Mouse (Mus musculus): ENCODE results near the gene Rundc1.
"Not testable (repeated sequence)": the region's sequence is repeated elsewhere in the genome, so short reads cannot be mapped to it uniquely, and the experiment has no call there.

Gene Rundc1

DNA sequence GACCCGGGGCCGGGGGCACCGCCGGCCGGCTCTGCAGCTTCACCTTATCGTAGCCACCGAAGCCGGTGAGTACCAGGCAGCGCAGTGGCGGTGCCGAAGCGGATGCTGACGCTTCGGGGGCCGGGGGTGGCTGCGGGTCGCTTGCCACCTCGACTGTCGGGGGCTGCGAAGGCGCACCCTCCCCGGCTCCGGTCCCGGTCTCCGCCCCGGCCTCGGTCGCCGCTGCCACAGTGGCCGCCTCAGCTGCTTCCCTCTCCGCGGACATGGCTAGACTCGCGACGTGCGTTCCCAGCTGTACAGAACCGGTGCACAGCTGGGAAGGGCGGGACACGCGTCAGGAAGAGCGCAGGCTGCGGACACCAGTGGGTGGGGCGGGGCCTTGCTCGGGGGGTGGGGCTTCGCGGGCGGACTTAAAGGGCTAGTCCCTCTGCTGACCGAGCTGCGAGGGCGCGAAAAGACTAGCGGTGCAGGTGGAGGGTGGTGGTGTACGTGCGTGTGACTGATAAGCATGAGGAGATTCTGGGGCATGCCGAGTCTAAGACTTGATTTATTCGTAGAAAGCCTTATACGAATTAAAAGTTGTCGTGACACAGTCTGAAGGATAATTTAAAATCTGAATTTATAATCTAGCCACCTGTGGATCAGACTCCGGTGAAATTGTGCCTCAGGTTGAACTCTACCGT is 41.1 kb downstream of the Rundc1 start, which contains the start of gene Vat1:
TSS of gene Vat1 (minus strand) at position 362 of the 683 bp plus-strand sequence.
- peak; percentile 67 for DNase-seq (ENCODE audit: low read depth, low spot score)

DNA sequence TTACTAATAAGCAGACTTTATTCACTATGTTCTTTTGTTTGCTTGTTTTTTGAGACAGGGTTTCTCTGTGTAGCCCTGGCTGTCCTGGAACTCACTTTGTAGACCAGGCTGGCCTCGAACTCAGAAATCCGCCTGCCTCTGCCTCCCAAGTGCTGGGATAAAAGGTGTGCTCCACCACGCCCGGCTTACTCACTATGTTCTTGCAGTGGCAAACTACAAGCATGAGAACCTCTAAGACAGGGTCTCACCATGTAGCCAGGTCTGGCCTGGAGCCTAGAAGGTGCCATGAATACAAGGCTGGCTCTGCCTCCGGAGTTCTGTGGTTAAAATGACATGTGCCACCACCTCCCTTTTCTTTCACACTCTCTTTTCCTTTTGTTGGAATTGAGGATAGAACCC is 41.7 kb downstream of the Rundc1 start:
- DNase-seq (ENCODE audit: low read depth, low spot score) = not testable (repeated sequence)

DNA sequence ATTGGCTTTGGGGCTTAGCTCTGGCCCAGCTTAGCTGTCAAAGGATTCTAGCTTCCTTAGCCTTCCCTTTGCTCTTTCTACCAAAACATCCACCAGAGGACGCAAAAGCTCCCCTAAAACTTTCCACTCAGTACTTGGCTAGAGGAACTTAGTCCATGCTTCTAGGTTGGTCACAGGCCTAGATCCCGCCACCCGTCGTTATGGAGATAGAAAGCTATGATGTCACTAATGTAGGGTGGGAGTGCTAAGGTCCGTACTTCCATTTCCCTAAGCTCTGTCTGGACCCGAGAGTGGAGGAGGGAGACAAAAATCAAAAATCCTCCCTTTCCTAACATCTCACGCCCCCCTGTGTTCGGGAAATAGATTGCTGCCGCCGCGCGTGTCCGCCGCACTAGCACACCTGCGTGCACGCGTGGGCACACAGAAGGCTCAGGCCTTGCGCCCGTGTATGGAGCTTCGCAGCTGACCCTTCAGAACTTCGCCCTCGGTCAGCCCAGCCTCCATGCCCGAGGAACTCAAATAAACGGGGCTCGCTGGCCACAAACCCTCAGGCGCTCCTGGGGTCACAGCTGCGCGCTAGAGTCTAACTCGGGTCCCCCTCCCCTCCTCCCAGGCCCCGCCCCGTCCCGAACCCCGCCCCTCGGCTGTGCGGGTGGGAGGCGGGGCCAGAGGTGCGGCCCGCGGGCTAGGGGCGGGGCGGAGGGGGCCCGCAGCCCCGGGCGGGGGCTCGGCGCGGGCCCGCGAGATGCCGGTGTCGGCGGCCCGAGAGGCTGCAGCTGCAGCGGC is 42.8 kb downstream of the Rundc1 start:
- peak; percentile 73 for DNase-seq (ENCODE audit: low read depth, low spot score)

DNA sequence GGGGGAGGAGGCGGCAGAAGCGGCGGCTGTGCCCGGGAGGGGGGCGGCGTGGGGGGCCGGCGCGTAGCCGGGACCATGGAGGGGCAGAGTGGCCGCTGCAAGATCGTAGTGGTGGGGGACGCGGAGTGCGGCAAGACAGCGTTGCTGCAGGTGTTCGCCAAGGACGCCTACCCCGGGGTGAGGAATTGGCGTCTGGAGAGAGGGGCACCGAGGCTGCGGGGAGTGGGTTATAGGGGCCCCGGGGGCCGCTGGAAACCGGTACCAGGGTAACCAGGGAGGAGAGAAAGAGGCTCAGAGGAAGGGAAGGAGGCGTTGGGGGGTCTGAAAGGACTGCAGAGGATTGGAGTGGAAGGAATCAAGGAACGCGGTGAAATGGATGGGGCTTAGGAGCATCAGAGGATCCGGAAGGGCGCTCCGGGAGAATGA is 43.4 kb downstream of the Rundc1 start:
- DNase-seq (ENCODE audit: low read depth, low spot score) = no peak

DNA sequence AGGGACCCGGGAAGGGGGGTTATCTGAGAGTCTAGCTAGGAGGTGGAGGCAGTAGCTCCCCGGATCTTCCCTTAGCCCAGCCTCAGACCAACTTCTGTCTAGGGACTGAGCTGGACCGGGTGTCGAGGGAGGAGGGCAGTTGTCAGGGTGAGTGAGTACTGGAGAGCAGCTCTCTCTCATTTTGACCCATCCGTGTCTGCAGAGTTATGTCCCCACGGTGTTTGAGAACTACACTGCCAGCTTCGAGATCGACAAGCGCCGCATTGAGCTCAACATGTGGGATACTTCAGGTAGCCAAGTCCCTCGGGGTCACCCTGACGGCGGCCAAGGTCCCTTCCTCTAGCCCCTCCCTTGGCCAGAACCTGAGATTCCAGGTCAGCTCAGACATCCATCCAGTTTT is 43.8 kb downstream of the Rundc1 start:
- no peak for DNase-seq (ENCODE audit: low read depth, low spot score)

DNA sequence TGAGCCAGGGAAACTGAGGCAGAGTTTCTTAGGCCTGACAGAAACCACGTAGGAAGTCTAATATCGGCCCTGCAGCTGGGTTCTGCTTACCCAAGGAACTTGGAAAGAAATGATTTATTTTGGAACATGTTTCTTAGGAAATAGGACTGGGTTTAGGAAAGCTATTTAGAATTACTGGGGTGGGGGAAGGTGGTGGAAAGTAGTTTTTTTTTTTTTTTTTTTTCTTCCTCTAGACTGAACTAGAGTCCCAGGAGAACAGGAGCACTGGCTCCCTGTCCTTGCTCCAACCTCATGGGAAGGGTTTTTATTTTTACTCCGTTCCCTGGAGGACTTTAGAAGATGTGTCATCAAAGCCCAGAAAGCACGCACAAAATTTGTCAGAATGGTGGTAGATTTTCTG is 44.3 kb downstream of the Rundc1 start:
- no peak for DNase-seq (ENCODE audit: low read depth, low spot score)

DNA sequence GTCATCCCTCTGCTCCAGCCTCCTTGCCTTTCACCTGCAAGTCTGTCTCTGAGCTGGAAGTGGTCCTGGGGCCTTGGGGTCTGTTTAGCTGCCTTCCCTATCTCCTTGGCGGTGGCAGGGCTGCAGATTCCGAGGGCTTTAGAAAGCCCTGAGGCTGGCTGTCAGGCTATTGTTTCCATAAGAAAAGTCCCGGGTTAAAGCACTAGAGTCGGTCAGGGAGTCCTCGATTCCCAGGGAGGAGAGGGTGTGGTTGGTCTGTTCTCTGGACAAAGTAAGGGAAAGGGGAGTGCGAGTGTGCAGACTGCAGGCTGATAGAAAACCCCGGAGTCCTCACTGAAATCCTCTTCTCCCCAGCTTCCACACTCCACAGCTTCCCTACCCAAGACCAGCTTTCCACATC is 45.3 kb downstream of the Rundc1 start:
- no peak for DNase-seq (ENCODE audit: low read depth, low spot score)

DNA sequence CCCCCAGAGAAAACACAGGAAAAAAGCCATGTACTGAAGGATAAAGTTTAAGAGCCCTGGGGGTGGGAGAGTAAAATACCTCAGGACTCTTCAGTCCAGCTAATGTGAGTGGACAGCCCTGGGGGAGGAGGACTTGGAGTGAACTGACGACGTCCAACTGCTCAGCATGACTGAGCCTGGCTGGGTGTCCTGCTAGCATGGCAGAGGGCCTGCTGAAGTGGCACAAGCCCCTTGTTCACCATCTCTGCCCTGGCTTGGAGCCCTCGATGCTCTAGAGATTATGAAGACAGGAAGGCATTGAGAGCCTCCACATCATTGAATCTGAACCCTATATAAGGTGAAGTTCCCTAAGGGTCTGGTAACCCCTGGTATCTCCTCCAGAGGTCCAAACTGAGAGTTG is 47.0 kb downstream of the Rundc1 start:
- DNase-seq (ENCODE audit: low read depth, low spot score) = no peak

DNA sequence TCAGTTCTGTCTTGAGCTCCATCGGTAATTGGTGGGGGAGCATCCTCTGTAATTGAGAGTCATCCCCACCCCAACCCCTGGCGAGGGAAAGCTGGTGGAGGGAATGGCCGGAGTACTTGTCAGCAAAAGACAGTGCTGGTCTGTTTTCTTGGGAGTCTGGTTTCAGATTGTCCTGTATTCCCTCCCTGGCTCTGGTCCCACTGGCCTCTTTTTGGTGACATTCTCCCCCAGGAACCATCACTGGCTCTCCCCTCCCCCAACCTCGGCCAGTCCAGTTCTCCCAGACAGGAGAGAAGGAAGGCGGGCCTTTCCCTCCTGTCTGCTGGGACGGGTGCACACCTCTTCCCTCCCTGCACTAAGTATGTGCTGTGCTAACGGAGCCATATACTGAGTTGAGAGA is 47.5 kb downstream of the Rundc1 start:
- DNase-seq (ENCODE audit: low read depth, low spot score) = no peak

DNA sequence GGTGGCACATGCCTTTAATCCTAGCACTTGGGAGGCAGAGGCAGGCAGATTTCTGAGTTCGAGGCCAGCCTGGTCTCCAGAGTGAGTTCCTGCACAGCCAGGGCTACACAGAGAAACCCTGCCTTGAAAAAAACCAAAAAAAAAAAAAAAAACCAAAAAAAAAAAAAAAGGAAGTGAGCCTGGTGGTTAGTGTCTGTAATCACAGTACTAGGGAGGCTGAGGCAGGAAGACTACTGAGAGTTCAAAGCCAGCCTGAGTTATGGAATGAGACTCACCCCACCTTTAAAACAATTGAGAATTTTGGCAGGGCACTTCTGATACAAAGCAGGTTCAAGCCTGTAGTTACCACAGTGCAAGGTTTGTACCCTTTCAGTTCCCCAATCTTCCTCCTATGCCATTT is 48.8 kb downstream of the Rundc1 start:
- not testable (repeated sequence) for DNase-seq (ENCODE audit: low read depth, low spot score)

DNA sequence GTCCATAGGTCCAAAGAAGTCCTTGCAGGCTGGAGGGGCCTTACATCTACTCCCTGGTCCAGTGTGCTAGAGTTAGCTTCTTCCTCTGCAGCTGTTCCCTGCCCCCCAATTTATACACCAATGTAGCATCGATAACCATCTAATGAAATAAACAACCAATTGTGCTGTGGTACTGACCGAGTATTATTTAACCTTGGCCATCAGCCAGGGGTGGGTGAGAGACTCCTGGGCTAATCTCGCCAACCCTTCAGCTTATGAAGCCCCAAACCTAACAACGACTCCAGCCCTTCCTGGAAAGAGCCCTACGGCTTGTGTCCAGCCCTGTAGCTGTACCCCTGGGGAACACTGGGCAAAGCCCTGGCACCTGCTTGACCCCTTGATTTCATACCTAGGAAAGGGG is 49.4 kb downstream of the Rundc1 start:
- DNase-seq (ENCODE audit: low read depth, low spot score) = no peak

DNA sequence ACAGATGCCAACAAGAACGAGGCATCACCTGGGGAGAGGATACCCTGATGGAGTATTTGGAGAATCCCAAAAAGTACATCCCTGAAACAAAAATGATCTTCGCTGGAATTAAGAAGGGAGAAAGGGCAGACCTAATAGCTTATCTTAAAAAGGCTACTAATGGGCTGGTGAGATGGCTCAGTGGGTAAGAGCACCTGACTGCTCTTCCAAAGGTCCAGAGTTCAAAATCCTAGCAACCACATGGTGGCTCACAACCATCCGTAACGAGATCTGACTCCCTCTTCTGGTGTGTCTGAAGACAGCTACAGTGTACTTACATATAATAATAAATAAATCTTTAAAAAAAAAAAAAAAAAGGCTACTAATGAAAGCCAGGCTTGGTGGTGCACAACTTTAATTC is 51.5 kb downstream of the Rundc1 start:
- not testable (repeated sequence) for DNase-seq (ENCODE audit: low read depth, low spot score)

DNA sequence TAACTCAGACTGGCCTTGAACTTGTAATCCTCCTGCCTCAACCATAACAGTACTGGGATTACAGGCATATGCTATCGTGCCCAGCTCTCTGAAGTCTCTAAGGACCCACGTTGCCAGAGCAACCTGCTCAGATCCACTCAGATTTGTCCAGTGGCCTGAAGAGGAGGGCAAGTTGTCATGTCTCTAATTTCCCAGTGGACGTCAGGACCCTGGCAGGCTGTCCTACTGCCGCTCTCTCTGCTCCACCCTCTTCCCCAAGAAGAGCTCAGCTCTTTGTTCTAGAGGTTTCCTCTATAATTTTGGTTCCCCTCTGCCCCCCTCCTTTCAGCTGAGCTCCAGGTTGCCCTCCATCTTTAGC is 52.3 kb downstream of the Rundc1 start:
- no peak for DNase-seq (ENCODE audit: low read depth, low spot score)

DNA sequence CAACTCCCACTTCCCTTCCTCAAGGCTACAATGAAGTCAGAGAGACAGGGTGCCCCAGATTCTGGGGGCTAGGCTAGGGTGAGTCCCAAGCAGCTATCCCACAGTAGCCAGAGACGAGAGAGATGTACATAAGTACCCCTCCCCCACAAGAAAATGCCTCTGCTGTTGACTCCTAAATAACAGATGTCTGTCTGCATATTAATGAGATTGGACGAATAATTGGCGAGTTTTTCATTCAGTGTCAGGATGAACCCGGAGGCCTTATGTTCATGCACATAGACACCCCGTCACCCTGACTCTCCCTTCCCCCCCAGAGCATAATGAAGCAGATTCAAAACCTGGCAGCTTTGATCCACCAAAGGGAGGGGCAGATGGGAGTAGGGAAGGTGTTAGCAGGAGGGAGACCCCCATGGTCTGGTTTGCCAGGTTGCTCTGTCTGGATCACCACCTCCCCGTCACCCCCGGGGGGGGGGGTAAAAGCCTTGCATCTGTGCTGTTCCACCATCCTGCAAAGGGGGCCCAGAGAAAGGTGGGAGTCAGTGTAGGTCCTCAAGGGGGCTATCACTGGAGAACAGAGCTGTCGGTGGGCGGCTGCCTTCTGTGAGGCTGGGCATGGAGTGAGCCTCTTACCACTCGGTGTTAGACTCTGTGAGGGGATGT is 52.8 kb downstream of the Rundc1 start:
- DNase-seq (ENCODE audit: low read depth, low spot score) = peak; percentile 28

DNA sequence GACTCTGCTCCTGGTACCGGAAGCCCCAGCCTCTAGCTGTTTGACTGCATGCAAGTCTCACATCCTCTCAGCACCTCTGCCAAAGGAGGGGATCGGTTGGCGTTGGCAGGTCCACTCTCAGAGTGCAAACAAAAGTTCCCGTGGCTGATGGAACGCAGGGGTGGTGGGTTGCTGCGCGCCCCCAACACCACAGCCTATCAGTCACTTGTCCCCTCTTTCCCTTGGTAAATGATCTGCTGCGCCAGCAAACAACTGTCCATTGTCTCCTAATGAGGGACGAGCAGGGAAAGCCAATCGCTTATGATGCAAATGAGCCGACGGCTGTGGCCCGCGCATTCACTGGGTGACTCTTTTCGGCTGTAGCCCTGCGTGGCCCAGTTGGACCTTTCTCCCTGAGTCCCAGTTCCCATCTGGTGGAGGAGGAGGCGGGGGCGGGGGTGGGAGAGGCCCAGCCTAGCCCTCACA is 54.3 kb downstream of the Rundc1 start:
- no peak for DNase-seq (ENCODE audit: low read depth, low spot score)

DNA sequence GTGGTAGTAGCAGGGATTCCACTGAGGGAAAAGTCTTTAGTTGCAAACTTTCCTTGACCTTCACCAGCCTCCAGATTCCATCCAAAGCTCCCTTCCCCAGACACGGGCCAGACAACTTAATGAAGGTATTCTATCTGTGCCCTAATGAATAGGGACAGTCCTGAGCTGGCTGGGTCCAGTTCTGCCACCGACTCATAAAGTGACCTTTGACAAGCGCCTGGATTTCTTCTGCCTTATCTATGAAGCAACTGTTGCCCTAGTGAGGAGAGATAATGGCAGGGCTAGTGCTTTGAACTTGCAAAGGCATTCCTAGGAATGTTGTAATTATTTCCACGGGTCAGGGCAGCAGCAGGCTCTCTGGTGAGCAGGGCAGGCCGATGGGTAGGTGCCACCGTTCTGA is 56.0 kb downstream of the Rundc1 start:
- no peak for DNase-seq (ENCODE audit: low read depth, low spot score)

DNA sequence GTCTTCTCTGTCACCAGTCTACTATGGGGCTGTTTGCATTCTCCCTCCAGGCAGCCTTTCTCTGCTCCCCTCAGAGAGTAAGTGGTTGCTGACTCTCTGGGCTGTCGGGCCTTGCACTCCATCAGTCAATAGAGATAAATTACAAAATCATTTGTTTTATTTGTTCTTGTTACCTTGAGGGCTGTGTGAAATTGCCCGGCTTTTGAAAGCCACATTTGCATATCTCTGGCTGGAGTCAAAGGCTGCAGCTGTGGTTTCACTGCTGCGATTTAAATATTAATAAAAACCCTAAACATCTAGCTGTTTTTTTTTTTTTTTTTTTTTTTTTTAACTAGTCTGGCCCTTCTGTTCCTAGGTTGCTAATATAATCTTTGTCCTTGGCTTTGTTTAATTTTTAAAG is 58.9 kb downstream of the Rundc1 start:
- DNase-seq (ENCODE audit: low read depth, low spot score) = no peak

DNA sequence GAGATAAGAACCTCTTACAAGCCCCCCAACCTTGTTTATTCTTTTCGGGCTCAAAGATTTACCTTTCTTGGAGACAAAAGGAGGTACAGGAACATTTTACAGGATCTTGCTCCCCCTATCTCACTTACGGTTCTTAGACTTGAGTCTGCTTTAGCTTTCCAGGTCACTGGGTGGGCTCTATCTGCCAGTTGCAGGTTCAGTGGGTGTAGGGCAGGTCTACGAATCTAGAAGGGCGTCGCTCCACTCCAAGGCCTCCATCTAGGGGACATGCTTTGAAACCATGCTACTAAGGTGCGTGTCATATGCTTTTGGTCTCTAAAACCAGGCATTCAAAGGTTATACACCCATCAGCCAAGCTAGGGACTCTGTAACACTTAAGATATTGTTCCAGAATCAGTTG is 59.4 kb downstream of the Rundc1 start:
- DNase-seq (ENCODE audit: low read depth, low spot score) = no peak

DNA sequence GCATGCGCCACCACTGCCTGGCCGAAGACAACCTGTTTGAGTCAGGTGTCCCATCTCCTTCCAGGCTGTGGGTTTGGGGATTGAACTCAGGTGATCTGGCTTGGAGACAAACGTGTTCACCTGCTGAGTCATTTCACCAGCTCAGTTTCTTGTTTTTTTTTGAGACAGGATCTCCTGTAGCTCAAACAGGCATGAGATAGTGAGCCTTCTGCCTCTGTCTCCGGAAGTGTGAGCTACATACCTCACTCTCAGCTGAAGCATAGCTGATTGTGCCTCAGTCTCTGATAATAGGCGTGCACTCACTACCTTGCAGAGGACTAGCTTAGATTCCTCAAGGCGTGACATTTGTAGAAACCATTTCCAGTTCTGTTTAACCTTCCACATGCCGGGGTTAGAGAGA is 59.9 kb downstream of the Rundc1 start:
- no peak for DNase-seq (ENCODE audit: low read depth, low spot score)

Measured in retina, postnatal 7 days (tissue).